Mouse (Mus musculus): ENCODE data around the gene Focad.

The Focad gene

GRCm38 (mm10) chr4:88213895-88214294 lies 119.5 kb downstream of the Focad start:
- no peak for DNase-seq

GRCm38 (mm10) chr4:88218286-88218685 lies 123.9 kb downstream of the Focad start:
- DNase-seq, result no peak

GRCm38 (mm10) chr4:88218797-88219196 lies 124.4 kb downstream of the Focad start:
- DNase-seq, result no peak

GRCm38 (mm10) chr4:88231375-88231774 lies 136.9 kb downstream of the Focad start:
- no peak for DNase-seq

GRCm38 (mm10) chr4:88235941-88236340 lies 141.5 kb downstream of the Focad start:
- DNase-seq, result no peak

GRCm38 (mm10) chr4:88236926-88237756 lies 142.7 kb downstream of the Focad start:
- DNase-seq, result no peak

- DNase-seq, result peak; percentile 11
Observed at GRCm38 (mm10) chr4:88238351-88238750, 143.9 kb downstream of the Focad start.

- no peak for DNase-seq
Observed at GRCm38 (mm10) chr4:88243834-88244233, 149.4 kb downstream of the Focad start.

GRCm38 (mm10) chr4:88245494-88245893 lies 151.1 kb downstream of the Focad start:
- DNase-seq, result no peak

- DNase-seq, result no peak
Observed at GRCm38 (mm10) chr4:88261349-88261748, 166.9 kb downstream of the Focad start.

GRCm38 (mm10) chr4:88264536-88264935 lies 170.1 kb downstream of the Focad start:
- no peak for DNase-seq

GRCm38 (mm10) chr4:88270408-88271067 lies 176.1 kb downstream of the Focad start:
- DNase-seq, result no peak

- DNase-seq, result no peak
Observed at GRCm38 (mm10) chr4:88275571-88276041, 181.2 kb downstream of the Focad start.

- no peak for DNase-seq
Observed at GRCm38 (mm10) chr4:88276058-88276734, 181.8 kb downstream of the Focad start.

GRCm38 (mm10) chr4:88278524-88278923 lies 184.1 kb downstream of the Focad start:
- no peak for DNase-seq

- DNase-seq, result no peak
Observed at GRCm38 (mm10) chr4:88280536-88280935, 186.1 kb downstream of the Focad start.

GRCm38 (mm10) chr4:88295537-88295936 lies 201.1 kb downstream of the Focad start:
- no peak for DNase-seq

GRCm38 (mm10) chr4:88299551-88299950 lies 205.1 kb downstream of the Focad start:
- DNase-seq, result no peak

GRCm38 (mm10) chr4:88300832-88301621 lies 206.6 kb downstream of the Focad start:
- DNase-seq, result no peak

- peak; percentile 38 for DNase-seq
Observed at GRCm38 (mm10) chr4:88302291-88302690, 207.9 kb downstream of the Focad start.

- no peak for DNase-seq
Observed at GRCm38 (mm10) chr4:88307691-88308090, 213.3 kb downstream of the Focad start.

GRCm38 (mm10) chr4:88308342-88309116 lies 214.1 kb downstream of the Focad start:
- DNase-seq, result no peak

Measured in kidney, postnatal 10 days (tissue).